Mouse (Mus musculus) ES-Bruce4 (cell line): ENCODE data around the gene Slc9a1. TPM values are rescaled to one million over a fixed set of nuclear protein-coding genes. Genes with fewer than 3 reads are reported as not detected.

Experiments used
- H3K27ac ChIP-seq: 2 replicates; pipeline ENCODE4 v1.5.1; 2012; ENCODE audit warnings: low read length, inconsistent platforms; ENCODE audit not compliant: insufficient read depth
- H3K27me3 ChIP-seq: 2 replicates; pipeline ENCODE4 v1.6.1; 2012; ENCODE audit warnings: mild to moderate bottlenecking, low read length, inconsistent platforms; ENCODE audit not compliant: control insufficient read depth, poor library complexity, insufficient read depth, severe bottlenecking
- H3K36me3 ChIP-seq: 2 replicates; pipeline ENCODE4 v1.6.1; 2012; ENCODE audit warnings: inconsistent platforms, mild to moderate bottlenecking, low read length, moderate library complexity; ENCODE audit not compliant: control insufficient read depth, poor library complexity, insufficient read depth, severe bottlenecking
- H3K4me1 ChIP-seq: one replicate; pipeline ENCODE4 v1.8.1; 2011; ENCODE audit warnings: low read length; ENCODE audit not compliant: control insufficient read depth, insufficient read depth
- H3K4me3 ChIP-seq: 2 replicates; pipeline ENCODE4 v1.5.1; 2011; ENCODE audit warnings: low read depth, mild to moderate bottlenecking, low read length
- H3K9ac ChIP-seq: 2 replicates; pipeline ENCODE4 v1.6.1; 2012; ENCODE audit warnings: low read depth, mild to moderate bottlenecking, inconsistent platforms; ENCODE audit not compliant: poor library complexity, severe bottlenecking
- H3K9me3 ChIP-seq: replicated peaks from 2 replicates; pipeline ENCODE4 v1.6.1; 2012; ENCODE audit warnings: mild to moderate bottlenecking, low read length, inconsistent platforms; ENCODE audit not compliant: control insufficient read depth, poor library complexity, insufficient read depth, severe bottlenecking
- CTCF ChIP-seq: IDR thresholded peaks from one replicate; pipeline ENCODE4 v1.8.1; 2011; ENCODE audit warnings: low read depth, low read length
- EP300 ChIP-seq: IDR thresholded peaks from 2 replicates; pipeline ENCODE4 v1.6.1; 2011; ENCODE audit warnings: low read depth, low read length; ENCODE audit not compliant: insufficient read depth
- POLR2A ChIP-seq: IDR thresholded peaks from one replicate; pipeline ENCODE4 v1.8.1; 2011; ENCODE audit warnings: low read length; ENCODE audit not compliant: insufficient read depth
- polyA plus RNA-seq: library from polyadenylated mRNA; stranded (reverse); fragments of >200 nt; gene quantifications from 2 replicates; pipeline ENCODE4 v1.2.4, GENCODE M21; 2011; ENCODE audit warnings: low read depth; ENCODE audit not compliant: missing spikeins, insufficient read depth, insufficient read length

The Slc9a1 gene
- polyA plus RNA-seq, 1 experiment = 21.4 TPM

DNA sequence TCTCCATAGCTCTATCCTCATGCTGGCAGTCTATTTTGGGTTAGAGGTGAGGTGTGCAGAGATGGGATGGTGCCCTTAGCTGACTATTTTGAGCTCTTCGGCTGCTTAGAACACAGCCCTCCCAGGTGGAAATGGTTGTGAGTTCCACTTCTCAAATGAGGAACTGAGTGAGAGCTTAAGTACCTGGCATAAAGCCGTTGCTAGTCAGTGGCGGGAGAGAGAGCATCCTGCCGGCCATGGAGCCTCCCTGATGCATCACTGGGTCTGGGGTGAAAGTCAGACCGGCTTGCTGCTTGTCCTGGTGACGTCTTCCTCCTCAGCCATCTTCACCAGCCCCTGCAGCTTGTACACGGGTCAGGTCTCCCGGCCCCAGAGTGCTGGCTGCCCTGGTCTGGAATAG, 28.5 kb downstream of the Slc9a1 start:
- H3K9ac ChIP-seq = no peak overlapping the region
- no peak overlapping the region for H3K27ac ChIP-seq
- H3K4me3 ChIP-seq = no peak overlapping the region
- no peaks in the 10 kb centered on the region for H3K9me3 ChIP-seq
- H3K36me3 ChIP-seq = no peaks in the 10 kb centered on the region
- H3K27me3 ChIP-seq = no peaks in the 10 kb centered on the region
- no peak for TF ChIP-seq CTCF
- H3K4me1 ChIP-seq = no peaks in the 10 kb centered on the region

- TF ChIP-seq EP300 = no peak
- TF ChIP-seq POLR2A = no peak
- no peak for TF ChIP-seq CTCF
- Histone ChIP-seq H3K27me3 (no peaks in the 10 kb centered on the region), H3K9me3 (no peaks in the 10 kb centered on the region), H3K9ac (no peak overlapping the region), H3K4me1 (no peaks in the 10 kb centered on the region), H3K4me3 (no peak overlapping the region), H3K27ac (no peak overlapping the region), H3K36me3 (no peaks in the 10 kb centered on the region)
Observed at GRCm38 (mm10) chr4:133398619-133399018, 29.1 kb downstream of the Slc9a1 start.

GRCm38 (mm10) chr4:133399509-133399908, 30.0 kb downstream of the Slc9a1 start:
- Histone ChIP-seq H3K27ac (no peak overlapping the region), H3K4me1 (no peaks in the 10 kb centered on the region), H3K9ac (no peak overlapping the region), H3K27me3 (no peaks in the 10 kb centered on the region), H3K9me3 (no peaks in the 10 kb centered on the region), H3K36me3 (no peaks in the 10 kb centered on the region), H3K4me3 (no peak overlapping the region)
- TF ChIP-seq POLR2A = no peak
- no peak for TF ChIP-seq CTCF
- TF ChIP-seq EP300 = no peak

GRCm38 (mm10) chr4:133400098-133400497, 30.6 kb downstream of the Slc9a1 start:
- Histone ChIP-seq H3K9me3 (no peaks in the 10 kb centered on the region), H3K4me1 (no peaks in the 10 kb centered on the region), H3K27ac (no peak overlapping the region), H3K9ac (no peak overlapping the region), H3K27me3 (no peaks in the 10 kb centered on the region), H3K4me3 (no peak overlapping the region), H3K36me3 (no peaks in the 10 kb centered on the region)
- TF ChIP-seq EP300 = no peak
- TF ChIP-seq POLR2A = no peak
- TF ChIP-seq CTCF = no peak

DNA sequence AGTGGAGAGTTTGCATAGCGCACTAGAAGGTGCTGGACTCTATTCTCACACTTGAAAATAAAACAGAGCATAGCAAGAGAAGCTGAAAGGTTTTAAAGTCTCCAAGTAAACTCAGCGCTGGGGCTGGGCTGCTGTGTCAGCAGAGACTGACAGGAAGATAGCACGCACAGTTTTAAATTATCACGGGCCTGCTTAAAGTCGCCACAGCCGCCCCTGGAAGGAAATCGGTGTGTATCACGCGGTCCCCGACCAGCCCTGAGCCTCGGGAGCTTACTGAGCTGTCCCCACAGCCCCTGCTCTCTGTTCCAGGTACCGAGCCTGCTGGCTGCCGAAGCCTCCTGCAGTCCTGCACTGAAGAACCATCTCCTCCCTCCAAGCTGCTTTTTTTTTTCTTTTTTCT, 32.5 kb downstream of the Slc9a1 start:
- Histone ChIP-seq H3K27me3 (no peaks in the 10 kb centered on the region), H3K4me3 (no peak overlapping the region), H3K9me3 (no peaks in the 10 kb centered on the region), H3K4me1 (no peaks in the 10 kb centered on the region), H3K27ac (no peak overlapping the region), H3K36me3 (no peaks in the 10 kb centered on the region), H3K9ac (no peak overlapping the region)
- TF ChIP-seq EP300 (no peak), CTCF (no peak), POLR2A (no peak)

- no peaks in the 10 kb centered on the region for H3K4me1 ChIP-seq
- no peak overlapping the region for H3K4me3 ChIP-seq
- H3K27ac ChIP-seq = no peak overlapping the region
- TF ChIP-seq CTCF (no peak), EP300 (no peak), POLR2A (no peak)
- H3K9ac ChIP-seq = no peak overlapping the region
- H3K9me3 ChIP-seq = no peaks in the 10 kb centered on the region
- H3K36me3 ChIP-seq = no peaks in the 10 kb centered on the region
- H3K27me3 ChIP-seq = no peaks in the 10 kb centered on the region
Observed at GRCm38 (mm10) chr4:133403611-133404228, 34.2 kb downstream of the Slc9a1 start.
